Mouse (Mus musculus) spleen, postnatal 14 days (tissue): ENCODE results near the gene Pigv.
A peak's percentile ranks its signal among the peaks of the same experiment; 100 is the strongest.

ENCODE experiments used
- DNase-seq, 2 experiments: peaks; one replicate each; pipeline ENCODE4 v3.0.0; 2021 to 2022; ENCODE audit warnings: low spot score in 2 of 2

Pigv gene

GRCm38 (mm10) chr4:133671881-133672844 lies at the start of gene Pigv:
Gene Pigv (minus strand): TSS chr4:133672647.
- DNase-seq = peak; percentile 85 to 92

- no peak for DNase-seq
Observed at GRCm38 (mm10) chr4:133719791-133720190, 47.3 kb upstream of the Pigv start.

- no peak for DNase-seq
Observed at GRCm38 (mm10) chr4:133712755-133713154, 40.3 kb upstream of the Pigv start.

DNA sequence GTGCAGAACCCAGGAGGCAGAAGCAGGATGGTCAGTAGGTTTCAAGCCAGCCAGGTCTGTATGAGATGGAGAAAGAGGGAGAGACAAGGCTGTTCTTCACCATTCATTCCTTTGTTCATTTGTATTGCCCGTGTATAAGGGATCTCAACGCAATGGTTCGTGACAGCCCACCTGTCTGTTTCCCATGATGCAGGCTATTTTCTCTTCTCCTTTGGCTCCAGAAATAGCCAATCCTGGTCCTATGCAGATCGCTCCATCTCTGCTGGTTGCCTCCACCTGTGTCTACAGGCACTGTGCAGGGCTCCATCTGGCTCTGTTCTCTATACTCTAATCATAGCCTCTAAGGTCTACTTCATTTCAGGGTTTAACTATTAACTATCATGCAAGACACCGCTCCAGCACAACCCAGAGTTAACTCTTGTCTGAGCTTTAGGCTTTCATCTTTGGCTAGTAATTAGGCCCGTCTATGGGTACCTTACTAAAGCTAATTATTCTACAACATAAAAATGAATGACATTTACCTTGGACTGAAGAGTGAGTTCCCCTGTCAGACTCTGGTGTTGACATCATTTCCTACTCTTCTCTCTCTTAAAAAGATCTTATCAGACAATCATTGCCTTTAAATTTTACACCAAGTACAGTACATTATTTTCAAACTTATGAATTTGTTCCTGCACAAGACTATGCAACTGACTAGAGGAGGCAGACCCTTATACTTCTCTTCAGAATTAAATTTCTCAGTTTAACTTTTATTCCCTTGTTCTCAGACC lies 39.0 kb upstream of the Pigv start:
- no peak for DNase-seq

GRCm38 (mm10) chr4:133709395-133709794 lies 36.9 kb upstream of the Pigv start:
- DNase-seq = no peak

DNA sequence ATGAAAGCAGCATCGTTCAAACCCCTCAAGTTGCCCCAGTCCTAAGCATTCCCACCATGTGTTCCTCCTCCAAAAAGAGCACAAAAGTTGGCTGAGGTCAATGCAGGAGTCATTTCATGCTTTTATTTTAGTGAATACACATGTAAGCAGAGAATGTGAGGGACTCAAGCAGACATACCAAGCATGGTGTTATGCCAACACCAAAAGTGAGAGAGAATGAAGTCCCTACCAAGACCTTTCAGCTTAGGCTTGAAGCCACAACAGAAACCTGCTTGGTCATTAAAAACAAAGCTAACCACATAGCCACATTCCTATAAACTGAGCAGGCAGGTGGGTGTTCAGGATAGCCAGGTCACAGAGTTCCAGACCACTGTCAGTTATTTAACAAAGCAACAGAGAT lies 35.0 kb upstream of the Pigv start:
- no peak for DNase-seq

DNA sequence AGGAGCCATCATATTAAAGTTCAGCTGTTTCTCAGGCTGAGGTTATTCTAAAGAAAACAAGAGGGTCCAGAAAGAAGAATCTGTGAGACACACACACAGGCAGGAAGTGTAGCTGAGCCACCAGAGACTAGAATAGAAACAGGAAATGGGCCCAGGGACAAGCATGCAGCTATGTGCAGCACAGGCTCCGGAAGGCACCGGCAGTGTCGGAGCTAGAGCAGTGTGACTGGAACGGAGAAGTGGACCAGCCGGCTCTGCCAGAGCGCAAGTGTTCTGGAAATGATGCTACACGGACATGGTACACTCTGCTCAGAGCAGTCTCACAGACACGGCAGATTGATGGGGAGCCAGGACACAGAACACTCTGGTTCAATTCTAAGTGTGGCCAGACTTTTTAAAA lies 34.5 kb upstream of the Pigv start:
- peak; percentile 53 to 61 for DNase-seq

- no peak for DNase-seq
Observed at GRCm38 (mm10) chr4:133705062-133705461, 32.6 kb upstream of the Pigv start.

- no peak for DNase-seq
Observed at GRCm38 (mm10) chr4:133700905-133701368, 28.5 kb upstream of the Pigv start.

GRCm38 (mm10) chr4:133695363-133695762 lies 22.9 kb upstream of the Pigv start:
- no peak for DNase-seq

DNA sequence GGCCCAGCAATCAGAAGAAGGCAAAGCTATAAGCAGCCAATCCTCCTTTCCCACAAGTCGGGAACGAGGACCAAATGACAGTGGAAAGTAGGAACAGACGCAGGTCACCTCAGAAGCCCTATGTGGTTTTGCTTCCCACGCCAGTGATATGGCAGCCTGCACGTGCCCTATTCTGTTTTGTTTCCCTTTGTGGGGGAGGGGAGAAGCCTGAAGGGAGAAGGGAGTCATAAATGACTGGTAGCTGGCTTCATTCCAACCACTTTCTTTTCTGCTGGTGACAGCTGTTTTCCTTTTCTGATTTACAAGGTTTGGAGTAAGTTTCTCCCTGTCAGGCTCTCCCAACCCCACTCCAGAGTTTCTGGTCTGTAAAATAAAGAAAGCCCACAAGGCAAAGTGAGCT lies 17.8 kb upstream of the Pigv start:
- no peak for DNase-seq

- no peak for DNase-seq
Observed at GRCm38 (mm10) chr4:133688417-133689067, 16.1 kb upstream of the Pigv start.

GRCm38 (mm10) chr4:133687126-133687525 lies 14.7 kb upstream of the Pigv start:
- DNase-seq = no peak

GRCm38 (mm10) chr4:133686512-133686911 lies 14.1 kb upstream of the Pigv start:
- DNase-seq = no peak

DNA sequence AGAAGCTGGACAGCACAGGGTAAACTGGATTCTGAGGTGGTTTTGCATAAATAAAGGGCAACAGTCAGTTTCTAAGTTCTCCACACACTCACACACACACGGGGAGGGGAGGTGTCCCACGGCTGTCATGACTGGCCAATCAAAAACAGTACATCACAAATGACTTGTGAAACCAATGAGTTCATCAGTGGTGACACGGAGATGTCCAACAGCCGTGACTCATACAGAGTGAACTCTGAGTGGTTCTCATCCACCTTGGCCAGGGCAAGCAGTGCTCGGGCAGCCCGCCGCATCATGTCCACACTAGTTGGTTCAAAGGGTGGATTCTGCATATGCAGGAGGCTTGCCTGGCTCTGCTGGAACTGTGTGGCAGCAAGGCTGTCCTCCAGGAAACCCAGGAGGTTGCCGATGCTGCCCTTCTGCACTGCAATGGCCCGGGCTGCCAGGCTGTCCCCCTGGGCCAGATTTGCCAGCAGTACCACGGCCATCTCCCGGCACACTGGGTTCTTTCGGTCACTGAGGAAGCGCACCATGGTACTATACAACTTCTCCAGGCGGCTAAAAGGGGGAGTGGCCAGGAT lies 7.8 kb upstream of the Pigv start:
- no peak for DNase-seq

GRCm38 (mm10) chr4:133679629-133680028 lies 7.2 kb upstream of the Pigv start:
- DNase-seq = no peak

GRCm38 (mm10) chr4:133677266-133677665 lies 4.8 kb upstream of the Pigv start:
- DNase-seq = no peak

DNA sequence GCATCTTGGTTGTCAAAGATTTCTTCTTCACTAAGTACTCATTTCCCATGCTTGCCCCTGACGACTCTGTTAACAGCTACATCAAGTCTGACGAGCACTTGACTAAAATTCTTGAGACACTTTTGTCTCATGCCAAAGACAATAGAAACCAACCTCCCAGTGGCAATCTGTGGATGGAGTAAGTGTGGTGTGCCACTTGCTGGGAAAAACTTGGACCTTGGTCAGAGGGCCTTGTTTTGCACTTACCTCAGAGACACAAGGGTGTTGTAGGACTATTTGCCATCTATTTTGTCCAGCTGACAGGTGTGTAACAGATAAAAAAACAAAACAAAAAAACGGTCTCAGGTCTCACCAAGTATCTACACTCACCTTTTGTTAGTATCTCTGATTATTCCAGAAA lies 3.7 kb upstream of the Pigv start:
- DNase-seq = no peak

- DNase-seq = no peak
Observed at GRCm38 (mm10) chr4:133675594-133676016, 3.2 kb upstream of the Pigv start.

DNA sequence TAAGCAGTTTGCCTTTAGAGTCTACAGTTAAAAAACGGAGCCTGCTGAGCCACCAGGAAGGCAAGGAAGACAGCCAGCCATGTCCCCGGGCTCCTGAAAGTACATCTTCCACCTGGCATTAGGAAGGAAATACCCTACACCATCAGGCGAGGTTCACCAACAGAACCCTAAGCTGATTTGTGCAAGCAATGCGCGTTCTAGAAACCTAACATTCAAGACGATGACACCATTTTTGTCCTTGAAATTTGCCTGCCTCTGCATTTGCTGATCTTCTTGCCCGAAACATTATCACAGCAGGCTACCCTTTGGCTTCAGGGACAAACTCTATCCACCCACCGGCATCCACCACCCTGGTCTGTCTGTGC lies 1.9 kb upstream of the Pigv start:
- DNase-seq = no peak

GRCm38 (mm10) chr4:133673666-133674330 lies 1.4 kb upstream of the Pigv start:
- DNase-seq = no peak
